Mouse (Mus musculus) heart, postnatal 0 days (tissue): Measurements from ENCODE around the gene Wnt7b. TPM values are rescaled to one million over a fixed set of nuclear protein-coding genes. Genes with fewer than 3 reads are reported as not detected.

Experiments
- ATAC-seq: fragments of 200-750 bp; cut with Nextera tagmentation; 2 replicates; pipeline ENCODE4 v1.8.0; 2017; ENCODE audit warnings: low read depth, moderate number of reproducible peaks, moderate library complexity; ENCODE audit not compliant: insufficient read depth
- DNase-seq: peaks from one replicate; pipeline ENCODE4 v3.0.0-alpha.2; 2016; ENCODE audit warnings: low spot score
- H3K27ac ChIP-seq: fragments of 300-500 bp; sonication (generic); 2 replicates; pipeline ENCODE4 v1.5.1; 2014; ENCODE audit warnings: low read depth, mild to moderate bottlenecking
- H3K27me3 ChIP-seq: fragments of 300-500 bp; sonication (generic); 2 replicates; pipeline ENCODE4 v1.6.1; 2014; ENCODE audit warnings: low read length, mixed read lengths; ENCODE audit not compliant: control insufficient read depth, insufficient read depth
- H3K36me3 ChIP-seq: fragments of 300-500 bp; sonication (generic); replicated peaks from 2 replicates; pipeline ENCODE4 v1.6.1; 2014; ENCODE audit warnings: low read length, mixed read lengths; ENCODE audit not compliant: control insufficient read depth, insufficient read depth
- H3K4me1 ChIP-seq: fragments of 300-500 bp; sonication (generic); 2 replicates; pipeline ENCODE4 v1.6.1; 2014; ENCODE audit warnings: antibody characterized with exemption; ENCODE audit not compliant: control insufficient read depth, insufficient read depth
- H3K4me2 ChIP-seq: fragments of 300-500 bp; sonication (generic); 2 replicates; pipeline ENCODE4 v1.6.1; 2014; ENCODE audit warnings: low read depth, mild to moderate bottlenecking, low read length, moderate library complexity
- H3K4me3 ChIP-seq: fragments of 300-500 bp; sonication (generic); 2 replicates; pipeline ENCODE4 v1.5.1; 2014; ENCODE audit warnings: low read depth, low read length
- H3K9ac ChIP-seq: fragments of 300-500 bp; sonication (generic); replicated peaks from 2 replicates; pipeline ENCODE4 v1.6.1; 2014; ENCODE audit warnings: low read depth, low read length, mixed read lengths
- H3K9me3 ChIP-seq: fragments of 300-500 bp; sonication (generic); replicated peaks from 2 replicates; pipeline ENCODE4 v1.6.1; 2016; ENCODE audit warnings: low read length; ENCODE audit not compliant: control insufficient read depth
- CTCF ChIP-seq: IDR thresholded peaks from 2 replicates; pipeline ENCODE4 v1.5.1; 2016; ENCODE audit warnings: antibody characterized with exemption, control low read depth, low read depth
- EP300 ChIP-seq: IDR thresholded peaks from 2 replicates; pipeline ENCODE4 v1.6.1; 2016; ENCODE audit warnings: antibody characterized with exemption, low read depth
- WGBS: fragments of 180-500 bp; shearing (Covaris S2); extraction: QIAGEN DNeasy Blood & Tissue Kit; methylation state at CpG from one replicate; pipeline ENCODE4 v1.1.7; 2014; 5-methylcytosine and 5-hydroxymethylcytosine counted together
- polyA plus RNA-seq: library from polyadenylated mRNA; unstranded; fragments of >200 nt; fragmentation: Nextera tagmentation; extraction: Ambion mirVana; gene quantifications from 2 replicates; pipeline ENCODE4 v1.2.1, GENCODE M21; 2015
- total RNA-seq: library from RNA; depleted of rRNA; stranded (reverse); fragments of >200 nt; gene quantifications from 2 replicates; pipeline ENCODE4 v1.2.3, GENCODE M21; 2014; ENCODE audit warnings: low replicate concordance

Wnt7b gene
- total and polyA plus RNA-seq, 2 experiments from 2014 or later, result 0.10 to 2.6 TPM

- no peak for DNase-seq
- H3K9ac ChIP-seq, result no peak overlapping the region
- H3K27ac ChIP-seq, result no peak overlapping the region
- H3K36me3 ChIP-seq, result no peaks in the 10 kb centered on the region
- no peaks in the 10 kb centered on the region for H3K9me3 ChIP-seq
- no peak for ATAC-seq
- peaks cover 83% of the 10 kb centered on the region for H3K27me3 ChIP-seq
- H3K4me3 ChIP-seq, result no peak overlapping the region
- H3K4me2 ChIP-seq, result no peak overlapping the region
- no peak for TF ChIP-seq CTCF
- no peak for TF ChIP-seq EP300
- 70% methylated on average over 8 of the region's 8 CpGs for WGBS
- H3K4me1 ChIP-seq, result no peaks in the 10 kb centered on the region
Observed at GRCm38 (mm10) chr15:85574558-85574957, 7.7 kb downstream of the Wnt7b start.

- Histone ChIP-seq H3K4me1 (no peaks in the 10 kb centered on the region), H3K4me3 (no peak overlapping the region), H3K9me3 (no peaks in the 10 kb centered on the region), H3K27ac (no peak overlapping the region), H3K27me3 (peaks cover 79% of the 10 kb centered on the region), H3K4me2 (no peak overlapping the region), H3K36me3 (no peaks in the 10 kb centered on the region), H3K9ac (no peak overlapping the region)
- DNase-seq (no peak), ATAC-seq (no peak)
- TF ChIP-seq CTCF, result no peak
- no peak for TF ChIP-seq EP300
- 57% methylated on average over 5 of the region's 5 CpGs for WGBS
Observed at GRCm38 (mm10) chr15:85574086-85574485, 8.2 kb downstream of the Wnt7b start.

- DNase-seq (no peak), ATAC-seq (no peak)
- 48% methylated on average over 8 of the region's 8 CpGs for WGBS
- H3K36me3 ChIP-seq, result no peaks in the 10 kb centered on the region
- H3K4me3 ChIP-seq, result no peak overlapping the region
- H3K9ac ChIP-seq, result no peak overlapping the region
- H3K9me3 ChIP-seq, result no peaks in the 10 kb centered on the region
- H3K27ac ChIP-seq, result no peak overlapping the region
- no peak for TF ChIP-seq EP300
- TF ChIP-seq CTCF, result no peak
- no peak overlapping the region for H3K4me2 ChIP-seq
- peaks cover 66% of the 10 kb centered on the region for H3K27me3 ChIP-seq
- H3K4me1 ChIP-seq, result no peaks in the 10 kb centered on the region
Observed at GRCm38 (mm10) chr15:85572619-85573254, 9.5 kb downstream of the Wnt7b start.

- Histone ChIP-seq H3K4me3 (no peak overlapping the region), H3K9me3 (no peaks in the 10 kb centered on the region), H3K36me3 (no peaks in the 10 kb centered on the region), H3K9ac (no peak overlapping the region), H3K4me1 (no peaks in the 10 kb centered on the region), H3K27me3 (peaks cover 40% of the 10 kb centered on the region), H3K27ac (no peak overlapping the region), H3K4me2 (no peak overlapping the region)
- DNase-seq (no peak), ATAC-seq (no peak)
- TF ChIP-seq CTCF (no peak), EP300 (no peak)
- WGBS, result 58% methylated on average over 8 of the region's 8 CpGs
Observed at GRCm38 (mm10) chr15:85569995-85570734, 12.1 kb downstream of the Wnt7b start.

- Histone ChIP-seq H3K9ac (no peak overlapping the region), H3K4me1 (no peaks in the 10 kb centered on the region), H3K4me2 (no peak overlapping the region), H3K27ac (no peak overlapping the region), H3K4me3 (no peak overlapping the region), H3K36me3 (no peaks in the 10 kb centered on the region), H3K9me3 (no peaks in the 10 kb centered on the region), H3K27me3 (peaks cover 31% of the 10 kb centered on the region)
- DNase-seq (no peak), ATAC-seq (no peak)
- 50% methylated on average over 2 of the region's 2 CpGs for WGBS
- TF ChIP-seq CTCF, result no peak
- TF ChIP-seq EP300, result no peak
Observed at GRCm38 (mm10) chr15:85569167-85569797, 13.0 kb downstream of the Wnt7b start.
